Mouse (Mus musculus): ENCODE data around the gene P4ha1.
"Not testable (repeated sequence)": the region's sequence is repeated elsewhere in the genome, so short reads cannot be mapped to it uniquely, and the experiment has no call there.

Gene P4ha1

DNA sequence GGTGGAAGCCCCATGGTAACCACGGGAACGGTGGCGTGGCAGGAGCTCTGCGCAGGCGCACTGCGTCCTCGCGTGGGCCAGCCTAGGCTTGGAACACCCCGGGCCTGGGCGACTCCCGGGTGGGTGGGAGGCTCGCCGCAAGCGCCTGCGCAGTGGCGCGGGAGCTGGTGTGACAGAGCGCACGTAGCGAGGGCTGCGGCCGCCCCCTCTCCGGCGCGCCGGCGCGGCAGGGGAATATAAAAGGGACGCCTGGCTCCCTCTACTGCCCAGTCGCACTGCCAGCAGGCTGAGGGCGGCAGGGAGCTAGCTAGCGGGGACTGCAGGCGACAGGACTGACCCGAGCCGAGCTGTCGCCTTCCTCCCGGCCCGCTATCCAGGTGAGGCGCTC, at the start of gene P4ha1:
Gene P4ha1 (plus strand): TSS at position 197 of the 388 bp plus-strand sequence.
- Histone ChIP-seq H3K27me3 (ENCODE audit: control insufficient read depth, insufficient read depth, low read length, poor library complexity, severe bottlenecking) (no peaks in the 10 kb centered on the region), H3K36me3 (ENCODE audit: control insufficient read depth, insufficient read depth, low read length, poor library complexity, severe bottlenecking) (no peaks in the 10 kb centered on the region)
- peak; percentile 99 for DNase-seq (ENCODE audit: low read depth, low spot score)

DNA sequence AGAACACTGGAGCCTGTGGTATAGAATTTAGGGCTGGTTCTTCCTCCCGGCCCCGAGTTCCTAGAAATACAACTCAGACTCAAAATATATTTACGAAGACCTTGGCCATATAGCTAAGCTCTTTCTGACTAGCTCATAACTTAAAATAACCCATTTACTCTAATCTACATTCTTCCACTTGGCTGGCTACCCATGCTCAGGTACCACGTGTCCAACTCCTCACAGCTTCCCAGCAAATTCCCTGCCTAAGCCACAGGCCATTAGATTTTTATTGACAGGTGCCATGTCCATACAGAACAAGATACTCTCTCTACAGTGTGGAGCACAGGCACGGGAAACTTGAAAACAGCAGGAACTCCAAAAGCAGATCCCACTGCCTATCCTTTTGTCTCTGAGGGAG, 47.4 kb upstream of the P4ha1 start:
- no peaks in the 10 kb centered on the region; the same call in 1 of the 2 replicates for H3K27me3 ChIP-seq (ENCODE audit: control insufficient read depth, insufficient read depth, low read length, poor library complexity, severe bottlenecking)
- H3K36me3 ChIP-seq (ENCODE audit: control insufficient read depth, insufficient read depth, low read length, poor library complexity, severe bottlenecking): no peaks in the 10 kb centered on the region
- DNase-seq (ENCODE audit: low read depth, low spot score): no peak

DNA sequence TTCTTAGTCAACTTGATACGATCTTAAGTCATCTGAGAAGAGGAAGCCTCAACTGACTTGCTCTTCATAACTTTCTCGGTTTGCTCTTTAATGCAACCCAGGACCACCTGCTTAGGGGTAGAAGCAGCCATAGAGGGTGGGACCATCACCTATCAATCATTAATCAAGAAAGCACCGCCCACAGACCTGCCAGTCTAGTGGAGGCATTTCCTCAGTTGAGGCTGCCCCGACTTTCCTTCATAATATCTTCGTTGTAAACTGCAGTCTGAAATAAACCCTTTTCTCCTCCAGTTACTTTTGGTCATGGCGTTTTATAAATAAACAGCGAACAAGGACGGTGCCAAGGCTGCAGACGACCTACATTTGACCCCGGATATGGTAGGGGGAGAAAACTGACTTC, 46.0 kb upstream of the P4ha1 start:
- DNase-seq (ENCODE audit: low read depth, low spot score): no peak
- H3K27me3 ChIP-seq (ENCODE audit: control insufficient read depth, insufficient read depth, low read length, poor library complexity, severe bottlenecking): no peaks in the 10 kb centered on the region; the same call in 1 of the 2 replicates
- no peaks in the 10 kb centered on the region for H3K36me3 ChIP-seq (ENCODE audit: control insufficient read depth, insufficient read depth, low read length, poor library complexity, severe bottlenecking)

DNA sequence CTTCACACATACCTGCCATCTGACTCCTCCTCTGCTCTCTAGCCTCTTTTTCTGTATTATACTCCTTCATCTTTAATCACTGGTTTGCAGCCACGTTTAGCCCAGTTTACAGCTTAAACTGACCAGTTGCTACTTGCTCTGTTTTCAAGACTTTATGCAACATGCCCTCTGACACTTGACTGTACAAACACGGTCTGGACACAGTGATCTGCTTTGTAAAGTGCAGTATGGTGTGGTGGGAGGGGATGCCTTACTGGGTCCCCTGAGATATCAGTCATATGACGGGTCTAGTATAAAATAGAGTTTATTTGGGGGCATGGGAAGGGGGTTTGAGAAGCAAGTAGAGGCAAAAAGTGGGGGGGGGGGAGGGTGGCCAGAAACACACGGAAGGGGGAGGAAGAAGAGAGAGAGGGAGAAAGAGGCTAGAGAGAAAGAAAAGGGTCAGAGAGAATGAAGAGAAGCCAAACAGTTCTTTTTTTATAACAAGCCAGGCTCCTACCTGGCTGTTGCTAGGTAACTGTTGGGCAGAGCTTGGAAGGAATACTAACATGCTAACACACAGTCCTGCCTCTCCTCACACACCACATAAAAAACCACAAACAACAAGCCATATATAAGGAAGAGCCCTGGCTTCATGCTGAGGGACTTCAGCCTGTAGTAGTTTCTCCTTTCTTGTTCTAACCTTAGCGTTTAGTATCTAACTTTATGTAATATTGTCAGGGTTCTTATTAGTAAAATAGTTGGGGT, 45.2 kb upstream of the P4ha1 start:
- Histone ChIP-seq H3K36me3 (ENCODE audit: control insufficient read depth, insufficient read depth, low read length, poor library complexity, severe bottlenecking) (no peaks in the 10 kb centered on the region), H3K27me3 (ENCODE audit: control insufficient read depth, insufficient read depth, low read length, poor library complexity, severe bottlenecking) (no peaks in the 10 kb centered on the region; the same call in 1 of the 2 replicates)
- no peak for DNase-seq (ENCODE audit: low read depth, low spot score)

DNA sequence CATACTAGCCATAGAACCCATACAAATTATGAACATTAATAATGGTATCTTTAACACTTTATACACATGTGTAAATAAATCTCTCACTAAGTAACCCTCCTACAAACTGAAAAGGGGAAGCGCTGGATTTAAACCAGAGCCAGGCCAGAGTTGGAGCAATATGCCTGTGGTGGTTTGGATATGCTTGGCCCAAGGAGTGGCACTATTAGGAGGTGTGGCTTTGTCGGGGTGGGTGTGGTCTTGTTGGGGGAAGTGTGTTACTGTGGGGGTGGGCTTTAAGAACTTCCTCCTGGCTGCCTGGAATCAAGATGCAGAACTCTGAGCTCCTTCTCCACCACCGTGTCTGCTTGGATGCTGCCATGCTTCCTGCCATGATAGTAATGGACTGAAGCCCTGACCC, 39.9 kb upstream of the P4ha1 start:
- Histone ChIP-seq H3K27me3 (ENCODE audit: control insufficient read depth, insufficient read depth, low read length, poor library complexity, severe bottlenecking) (no peaks in the 10 kb centered on the region), H3K36me3 (ENCODE audit: control insufficient read depth, insufficient read depth, low read length, poor library complexity, severe bottlenecking) (no peaks in the 10 kb centered on the region)
- no peak for DNase-seq (ENCODE audit: low read depth, low spot score)

DNA sequence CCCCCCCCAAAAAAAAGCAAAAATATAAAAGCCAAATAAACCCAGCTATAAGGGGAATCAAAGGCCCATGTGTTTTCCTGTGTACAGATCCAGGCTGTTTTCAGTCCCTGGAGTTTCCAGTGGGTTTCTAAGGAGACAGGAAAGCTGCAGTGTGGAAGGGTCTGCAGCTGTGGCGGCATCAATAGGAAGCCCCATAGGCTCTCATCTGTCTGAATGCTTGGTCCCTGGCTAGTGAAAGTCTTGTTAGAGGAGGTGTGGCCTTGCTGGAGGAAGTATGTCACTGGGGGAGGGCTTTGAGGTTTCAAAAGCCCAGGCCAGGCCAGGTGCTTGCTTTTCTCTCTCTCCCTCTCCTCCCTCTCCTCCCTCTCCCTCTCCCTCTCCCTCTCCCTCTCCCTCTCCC, 39.3 kb upstream of the P4ha1 start:
- no peaks in the 10 kb centered on the region for H3K36me3 ChIP-seq (ENCODE audit: control insufficient read depth, insufficient read depth, low read length, poor library complexity, severe bottlenecking)
- H3K27me3 ChIP-seq (ENCODE audit: control insufficient read depth, insufficient read depth, low read length, poor library complexity, severe bottlenecking): no peaks in the 10 kb centered on the region
- no peak for DNase-seq (ENCODE audit: low read depth, low spot score)

DNA sequence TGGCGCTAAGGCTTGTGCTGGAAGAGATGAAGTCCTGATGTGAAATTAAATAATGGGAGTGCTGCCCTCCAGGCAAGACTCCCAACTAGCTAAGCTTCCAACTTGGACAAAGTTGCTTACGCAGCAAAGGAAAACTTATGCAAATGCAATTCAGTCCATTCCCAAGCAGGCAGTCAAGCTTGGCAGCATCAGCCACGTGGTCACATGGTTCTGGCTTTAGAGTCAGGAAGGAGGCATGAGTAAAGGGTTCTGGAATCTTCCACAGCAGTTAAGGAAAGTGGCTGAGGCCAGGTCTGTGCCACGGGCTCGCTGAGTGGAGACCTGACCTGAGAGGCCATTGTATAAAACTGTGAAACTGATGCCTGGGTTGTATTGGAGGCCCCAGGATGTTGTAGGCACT, 37.6 kb upstream of the P4ha1 start:
- no peak for DNase-seq (ENCODE audit: low read depth, low spot score)
- Histone ChIP-seq H3K36me3 (ENCODE audit: control insufficient read depth, insufficient read depth, low read length, poor library complexity, severe bottlenecking) (no peaks in the 10 kb centered on the region), H3K27me3 (ENCODE audit: control insufficient read depth, insufficient read depth, low read length, poor library complexity, severe bottlenecking) (no peaks in the 10 kb centered on the region)

DNA sequence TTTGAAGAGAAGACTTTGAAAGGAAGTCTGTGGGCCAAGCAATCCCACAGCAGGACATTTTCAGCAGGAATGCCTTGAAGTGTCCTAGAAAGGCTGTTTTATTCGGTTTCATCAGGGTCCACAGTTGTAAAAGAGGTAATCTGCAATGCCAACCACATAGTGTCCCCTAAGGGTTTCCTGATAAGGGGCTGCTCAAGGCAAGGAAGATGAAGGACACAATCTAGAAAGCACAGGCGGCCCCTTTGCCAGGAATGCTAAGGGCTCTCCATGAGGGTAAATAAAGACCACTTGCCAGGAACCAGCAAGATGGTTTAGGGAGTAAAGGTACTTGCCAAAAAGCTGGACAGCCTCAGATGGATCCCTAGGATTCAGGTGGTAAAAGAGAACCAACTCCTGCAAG, 35.8 kb upstream of the P4ha1 start:
- no peak for DNase-seq (ENCODE audit: low read depth, low spot score)
- Histone ChIP-seq H3K27me3 (ENCODE audit: control insufficient read depth, insufficient read depth, low read length, poor library complexity, severe bottlenecking) (no peaks in the 10 kb centered on the region), H3K36me3 (ENCODE audit: control insufficient read depth, insufficient read depth, low read length, poor library complexity, severe bottlenecking) (no peaks in the 10 kb centered on the region)

DNA sequence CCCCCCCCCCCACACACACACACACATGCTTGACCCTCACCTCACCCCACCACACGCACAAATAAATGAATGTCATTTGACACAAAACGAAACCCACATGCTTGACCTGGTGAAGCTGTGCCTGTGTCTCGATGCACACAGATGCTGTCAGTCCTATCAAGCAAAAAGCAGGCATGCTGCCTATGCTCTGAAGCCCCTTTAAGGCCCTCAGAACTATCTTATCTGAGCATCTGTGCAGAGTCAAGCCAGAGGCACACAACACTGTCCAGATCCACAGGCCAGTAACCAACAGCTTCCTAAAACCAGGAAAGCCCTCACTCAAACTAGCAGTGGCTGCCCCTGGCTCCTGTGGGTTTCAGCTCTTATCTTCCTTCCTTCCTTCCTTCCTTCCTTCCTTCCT, 35.4 kb upstream of the P4ha1 start:
- Histone ChIP-seq H3K27me3 (ENCODE audit: control insufficient read depth, insufficient read depth, low read length, poor library complexity, severe bottlenecking) (no peaks in the 10 kb centered on the region), H3K36me3 (ENCODE audit: control insufficient read depth, insufficient read depth, low read length, poor library complexity, severe bottlenecking) (no peaks in the 10 kb centered on the region)
- DNase-seq (ENCODE audit: low read depth, low spot score): no peak

DNA sequence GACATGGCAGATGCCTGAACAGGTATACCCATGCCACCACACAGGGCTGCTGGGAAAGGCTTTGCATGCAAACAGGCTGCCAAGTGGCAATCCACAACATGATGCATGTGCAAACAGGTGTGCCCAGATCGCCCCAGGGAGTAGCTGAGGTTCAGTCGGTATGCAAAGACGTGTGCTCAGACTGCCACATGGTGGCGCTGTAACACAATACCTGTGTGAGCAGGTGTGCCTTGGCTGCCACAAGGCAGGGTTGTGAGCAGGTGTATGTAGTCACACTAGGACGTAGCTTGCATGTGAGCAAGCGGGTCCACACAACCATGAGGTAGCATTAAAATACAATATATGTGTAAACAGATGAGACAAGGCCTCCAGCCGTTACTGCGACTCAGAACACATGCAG, 34.0 kb upstream of the P4ha1 start:
- Histone ChIP-seq H3K27me3 (ENCODE audit: control insufficient read depth, insufficient read depth, low read length, poor library complexity, severe bottlenecking) (no peaks in the 10 kb centered on the region), H3K36me3 (ENCODE audit: control insufficient read depth, insufficient read depth, low read length, poor library complexity, severe bottlenecking) (no peaks in the 10 kb centered on the region)
- peak; percentile 52 for DNase-seq (ENCODE audit: low read depth, low spot score)

DNA sequence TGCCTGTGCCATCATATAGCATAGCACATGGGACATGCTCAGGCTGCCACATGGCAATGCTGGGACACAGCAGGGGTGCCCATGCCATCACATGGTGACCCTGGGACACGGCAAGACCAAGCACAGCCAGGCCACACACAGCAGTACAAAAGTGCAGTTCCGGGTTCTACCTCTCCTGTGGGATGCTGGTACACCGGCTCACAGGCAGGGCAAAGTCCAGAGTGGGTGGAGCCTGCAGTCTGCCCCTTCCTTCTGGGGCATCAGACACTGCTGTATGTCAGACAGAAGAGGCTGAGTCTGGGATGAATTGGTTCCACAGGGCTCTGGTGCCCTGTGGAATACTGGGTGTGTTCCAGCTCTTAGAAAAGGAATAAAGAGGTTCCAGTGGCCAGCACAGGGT, 31.6 kb upstream of the P4ha1 start:
- Histone ChIP-seq H3K27me3 (ENCODE audit: control insufficient read depth, insufficient read depth, low read length, poor library complexity, severe bottlenecking) (no peaks in the 10 kb centered on the region), H3K36me3 (ENCODE audit: control insufficient read depth, insufficient read depth, low read length, poor library complexity, severe bottlenecking) (no peaks in the 10 kb centered on the region)
- no peak for DNase-seq (ENCODE audit: low read depth, low spot score)

DNA sequence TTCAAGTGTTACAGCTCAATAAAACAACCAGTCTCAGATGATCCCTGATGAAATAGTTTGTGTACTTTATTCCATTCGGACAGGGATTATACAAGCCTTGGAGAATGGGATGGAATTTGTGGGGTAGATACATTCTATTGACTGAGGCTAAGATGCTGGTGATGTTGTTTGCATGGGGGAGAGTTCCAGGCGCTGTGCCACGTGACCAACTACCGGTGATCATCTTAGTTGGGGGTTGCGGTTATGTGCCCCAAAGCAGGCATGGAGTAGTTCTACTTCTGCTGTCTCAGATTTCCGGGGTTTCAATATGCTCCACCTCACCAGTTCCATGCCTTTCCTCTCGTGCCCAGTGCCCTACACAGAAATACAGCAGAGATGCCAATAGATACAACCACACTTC, 31.0 kb upstream of the P4ha1 start:
- no peaks in the 10 kb centered on the region for H3K36me3 ChIP-seq (ENCODE audit: control insufficient read depth, insufficient read depth, low read length, poor library complexity, severe bottlenecking)
- no peak for DNase-seq (ENCODE audit: low read depth, low spot score)
- no peaks in the 10 kb centered on the region for H3K27me3 ChIP-seq (ENCODE audit: control insufficient read depth, insufficient read depth, low read length, poor library complexity, severe bottlenecking)

DNA sequence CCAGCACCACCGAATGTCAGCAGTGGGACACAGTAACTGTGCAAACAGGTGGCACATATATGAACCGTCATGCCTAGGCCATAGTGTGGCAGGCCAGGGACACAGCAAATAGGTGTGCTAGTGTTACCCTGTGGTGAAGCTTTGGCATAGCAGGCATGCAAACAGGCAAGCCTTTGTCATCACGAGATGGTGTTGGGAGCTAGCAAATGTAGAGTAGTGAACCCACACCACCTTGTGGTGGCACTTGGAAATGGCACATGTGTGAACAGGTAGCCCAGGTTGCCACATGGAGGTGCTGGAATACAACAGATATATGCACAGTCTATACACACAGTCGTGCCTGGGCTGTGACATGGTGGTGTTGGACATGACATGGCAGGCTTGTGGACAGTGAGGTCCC, 30.5 kb upstream of the P4ha1 start:
- Histone ChIP-seq H3K36me3 (ENCODE audit: control insufficient read depth, insufficient read depth, low read length, poor library complexity, severe bottlenecking) (no peaks in the 10 kb centered on the region), H3K27me3 (ENCODE audit: control insufficient read depth, insufficient read depth, low read length, poor library complexity, severe bottlenecking) (no peaks in the 10 kb centered on the region)
- DNase-seq (ENCODE audit: low read depth, low spot score): peak; percentile 81

DNA sequence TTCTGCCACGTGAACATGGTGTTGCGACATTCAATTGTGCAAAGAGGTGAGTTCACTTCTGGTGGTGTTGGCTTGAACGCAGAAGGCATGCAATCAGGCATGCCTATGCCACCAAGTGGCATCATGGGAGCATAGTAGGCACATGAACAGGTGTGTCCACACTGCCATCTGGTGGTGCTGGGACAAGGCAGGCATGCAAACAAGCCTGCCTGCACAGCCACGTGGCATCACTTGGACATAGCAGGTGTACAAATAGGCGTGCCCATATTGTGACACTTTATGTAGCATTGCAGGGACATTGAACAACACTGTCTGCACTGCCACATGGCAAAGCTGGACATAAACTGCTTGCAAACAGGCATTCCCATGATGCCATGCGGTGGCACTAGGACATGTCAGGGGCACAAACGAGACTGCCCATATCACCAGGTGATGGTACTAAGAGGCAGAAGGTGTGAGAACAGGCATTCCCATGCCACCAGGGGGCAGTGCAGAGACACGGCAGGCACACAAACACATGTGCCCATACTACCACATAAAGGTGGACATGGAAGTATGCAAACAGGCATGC, 27.8 kb upstream of the P4ha1 start:
- Histone ChIP-seq H3K27me3 (ENCODE audit: control insufficient read depth, insufficient read depth, low read length, poor library complexity, severe bottlenecking) (no peaks in the 10 kb centered on the region), H3K36me3 (ENCODE audit: control insufficient read depth, insufficient read depth, low read length, poor library complexity, severe bottlenecking) (no peaks in the 10 kb centered on the region)
- peak; percentile 80 for DNase-seq (ENCODE audit: low read depth, low spot score)

DNA sequence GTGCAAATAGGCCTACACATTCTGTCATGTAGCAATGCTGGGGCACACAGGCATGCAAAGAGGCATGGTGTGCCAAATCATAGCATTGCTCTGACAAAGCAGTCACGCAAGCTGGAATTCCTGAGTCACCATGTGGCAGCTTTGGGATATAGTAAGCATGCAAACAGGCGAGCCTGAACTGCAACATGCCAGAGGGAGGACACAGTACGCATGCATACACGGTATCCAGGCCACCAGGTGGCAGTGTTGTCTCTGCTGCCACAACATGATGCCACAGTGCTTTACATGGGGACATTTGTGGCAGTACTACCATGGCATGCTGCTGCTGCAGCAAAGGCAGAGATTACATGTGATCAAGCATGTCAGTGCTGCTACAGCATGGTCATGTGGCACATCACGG, 26.8 kb upstream of the P4ha1 start:
- Histone ChIP-seq H3K36me3 (ENCODE audit: control insufficient read depth, insufficient read depth, low read length, poor library complexity, severe bottlenecking) (no peaks in the 10 kb centered on the region), H3K27me3 (ENCODE audit: control insufficient read depth, insufficient read depth, low read length, poor library complexity, severe bottlenecking) (no peaks in the 10 kb centered on the region)
- DNase-seq (ENCODE audit: low read depth, low spot score): peak; percentile 83

DNA sequence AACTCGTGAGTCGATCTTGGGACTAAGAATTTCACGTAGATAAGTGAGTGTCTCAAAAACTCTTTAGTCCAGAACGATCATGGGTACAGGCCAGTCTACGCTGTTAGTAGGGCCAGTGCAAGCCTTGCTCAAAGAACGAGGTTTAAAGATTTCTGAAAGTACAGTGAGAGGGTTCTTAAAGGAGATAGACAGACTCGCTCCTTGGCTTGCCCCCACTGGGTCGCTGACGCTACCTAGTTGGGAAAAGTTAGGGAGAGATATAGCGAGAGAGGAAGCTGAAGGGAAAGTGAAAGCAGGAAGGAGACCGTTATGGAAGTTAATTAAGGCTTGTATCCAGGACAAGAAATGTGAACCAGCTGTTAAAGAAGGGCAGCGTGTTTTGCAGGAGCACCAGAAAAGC, 20.4 kb upstream of the P4ha1 start:
- H3K36me3 ChIP-seq (ENCODE audit: control insufficient read depth, insufficient read depth, low read length, poor library complexity, severe bottlenecking); H3K27me3 ChIP-seq (ENCODE audit: control insufficient read depth, insufficient read depth, low read length, poor library complexity, severe bottlenecking); DNase-seq (ENCODE audit: low read depth, low spot score): not testable (repeated sequence)
